Mouse (Mus musculus) gastrocnemius, adult 2 months (tissue): ENCODE data around the gene Bspry. TPM values are rescaled to one million over a fixed set of nuclear protein-coding genes. Genes with fewer than 3 reads are reported as not detected.

ENCODE experiments used
- DNase-seq: peaks from one replicate; pipeline ENCODE4 v3.0.0; 2022
- H3K27ac ChIP-seq: fragments of 200-600 bp; 2 replicates; pipeline ENCODE4 v1.8.1; 2022; ENCODE audit warnings: mild to moderate bottlenecking
- H3K4me3 ChIP-seq: fragments of 200-600 bp; 2 replicates; pipeline ENCODE4 v1.8.1; 2022; ENCODE audit warnings: mild to moderate bottlenecking, moderate library complexity
- CTCF ChIP-seq: fragments of 200-600 bp; IDR thresholded peaks from 2 replicates; pipeline ENCODE4 v1.8.1; 2022; ENCODE audit warnings: antibody characterized with exemption, mild to moderate bottlenecking, moderate library complexity
- intact Hi-C: fragments of 180-260 bp; cut with DNase I; formaldehyde crosslinking; loops from one replicate; pipeline ENCODE4 v1.15.1; 2025
- long read RNA-seq, 2 experiments: library from polyadenylated mRNA; stranded (forward); transcript quantifications; one replicate each; pipeline ENCODE4 v2.0.0; 2021
- total RNA-seq, 2 experiments: library from RNA; stranded (reverse); gene quantifications; 2 replicates each; pipeline ENCODE4 v1.2.3; 2021

The Bspry gene
- total RNA-seq = not detected
- long read RNA-seq, experiment 1 = 0 reads
- long read RNA-seq, experiment 2 = 0 reads

- Histone ChIP-seq H3K27ac (no peak within 1 kb of the TSS), H3K4me3 (peak within 1 kb of the TSS; percentile 72)
- intact Hi-C loops = no loop called here
- no peak for TF ChIP-seq CTCF
- DNase-seq = peak; percentile 33
These were observed at the start of gene Bspry for GRCm38 (mm10) chr4:62479937-62480708. Gene Bspry, plus strand, starts transcription at chr4:62480053.

DNA sequence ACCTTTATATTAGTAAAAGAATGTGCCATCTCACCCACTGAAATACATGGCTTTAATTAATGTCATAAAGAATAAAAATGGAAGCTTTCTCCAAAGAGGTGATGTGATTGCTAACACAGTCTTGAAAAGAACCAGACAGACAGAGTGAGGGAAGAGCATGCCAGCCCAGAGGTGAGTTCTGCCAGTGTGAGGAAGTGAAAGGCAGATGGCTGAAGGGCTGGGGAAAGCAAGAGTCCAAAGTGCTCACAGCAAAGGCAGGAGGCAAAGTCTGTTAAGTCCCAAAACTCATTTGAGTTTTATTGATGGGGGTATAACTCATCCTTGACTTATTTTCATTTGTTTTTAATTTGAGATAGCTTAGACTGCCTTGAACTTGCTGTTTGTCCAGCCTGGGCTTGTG, 49.2 kb upstream of the Bspry start:
- Histone ChIP-seq H3K27ac (no peak overlapping the region), H3K4me3 (no peak overlapping the region)
- no peak for TF ChIP-seq CTCF
- DNase-seq = no peak
- intact Hi-C loops = no loop called here

GRCm38 (mm10) chr4:62431522-62431921, 48.3 kb upstream of the Bspry start:
- TF ChIP-seq CTCF = no peak
- no peak overlapping the region for H3K4me3 ChIP-seq
- no peak overlapping the region for H3K27ac ChIP-seq
- DNase-seq = no peak
- intact Hi-C loops = no loop called here

- no peak for DNase-seq
- H3K4me3 ChIP-seq = no peak overlapping the region
- no peak for TF ChIP-seq CTCF
- intact Hi-C loops = no loop called here
- no peak overlapping the region for H3K27ac ChIP-seq
These were observed 45.6 kb upstream of the Bspry start for GRCm38 (mm10) chr4:62433939-62434870.

DNA sequence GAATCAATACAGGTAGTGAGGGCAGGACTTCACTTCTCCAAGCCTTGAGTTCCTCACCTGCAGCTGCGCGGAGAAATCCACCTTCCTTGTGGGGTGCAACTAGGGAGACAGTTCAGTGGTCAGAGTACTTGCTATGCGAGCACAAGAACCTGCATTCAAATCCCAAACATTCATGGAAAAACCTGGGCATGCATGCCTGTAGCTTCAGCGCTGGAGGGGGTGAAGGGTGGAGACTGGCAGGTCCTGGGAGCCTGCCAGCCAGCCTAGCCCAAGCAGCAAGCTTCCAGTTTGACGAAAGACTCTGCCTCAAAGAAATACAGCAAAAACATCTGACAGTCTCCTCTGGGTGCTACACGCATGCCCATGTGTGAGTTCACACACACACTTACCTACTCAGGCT, 44.8 kb upstream of the Bspry start, which contains the start of gene Rnf183:
Gene Rnf183, minus strand, starts transcription at position 172 of the 400 bp plus-strand sequence.
- no peak for DNase-seq
- intact Hi-C loops = no loop called here
- TF ChIP-seq CTCF = no peak

GRCm38 (mm10) chr4:62437256-62437778, 42.5 kb upstream of the Bspry start:
- no peak for TF ChIP-seq CTCF
- DNase-seq = no peak
- Histone ChIP-seq H3K27ac (no peak overlapping the region), H3K4me3 (no peak overlapping the region)
- intact Hi-C loops = no loop called here

More for the DNA sequence above, 44.8 kb upstream of the Bspry start, which contains the start of gene Rnf183:
- Histone ChIP-seq H3K27ac (no peak within 1 kb of the TSS), H3K4me3 (no peak within 1 kb of the TSS)

- intact Hi-C loops = no loop called here
- DNase-seq = no peak
- Histone ChIP-seq H3K4me3 (no peak overlapping the region), H3K27ac (no peak overlapping the region)
- TF ChIP-seq CTCF = no peak
These were observed 42.0 kb upstream of the Bspry start for GRCm38 (mm10) chr4:62437871-62438270.

- intact Hi-C loops = no loop called here
- TF ChIP-seq CTCF = no peak
- Histone ChIP-seq H3K4me3 (no peak overlapping the region), H3K27ac (no peak overlapping the region)
- DNase-seq = no peak
These were observed 40.1 kb upstream of the Bspry start for GRCm38 (mm10) chr4:62439793-62440192.

- Histone ChIP-seq H3K4me3 (no peak overlapping the region), H3K27ac (no peak overlapping the region)
- TF ChIP-seq CTCF = no peak
- intact Hi-C loops = no loop called here
- DNase-seq = peak; percentile 30
These were observed 39.3 kb upstream of the Bspry start for GRCm38 (mm10) chr4:62440544-62440943.

- intact Hi-C loops = no loop called here
- no peak for TF ChIP-seq CTCF
- DNase-seq = no peak
- no peak overlapping the region for H3K27ac ChIP-seq
- H3K4me3 ChIP-seq = no peak overlapping the region
These were observed 38.9 kb upstream of the Bspry start for GRCm38 (mm10) chr4:62440986-62441385.

- no peak overlapping the region for H3K27ac ChIP-seq
- no peak overlapping the region for H3K4me3 ChIP-seq
- peak; percentile 31 for DNase-seq
- TF ChIP-seq CTCF = peak; percentile 71
- intact Hi-C loops = loop anchor here (10.0 kb wide), 1 partner anchor 310 kb away; no protein-coding TSS in a partner anchor
These were observed 24.9 kb upstream of the Bspry start for GRCm38 (mm10) chr4:62454995-62455394.

GRCm38 (mm10) chr4:62459081-62459480, 20.8 kb upstream of the Bspry start:
- H3K4me3 ChIP-seq = no peak overlapping the region
- no peak for DNase-seq
- no peak for TF ChIP-seq CTCF
- H3K27ac ChIP-seq = no peak overlapping the region
- intact Hi-C loops = loop anchor here (10.0 kb wide), 1 partner anchor 306 kb away; no protein-coding TSS in a partner anchor

GRCm38 (mm10) chr4:62460348-62460747, 19.5 kb upstream of the Bspry start:
- no peak for DNase-seq
- TF ChIP-seq CTCF = no peak
- no peak overlapping the region for H3K27ac ChIP-seq
- intact Hi-C loops = no loop called here
- H3K4me3 ChIP-seq = no peak overlapping the region
